Mouse (Mus musculus) liver, adult 2 months (tissue): ENCODE results near the gene Ugt1a9.

Experiments
- CTCF ChIP-seq: fragments of 200-500 bp; IDR thresholded peaks from 2 replicates; pipeline ENCODE4 v1.5.1; 2011; ENCODE audit warnings: low read depth, low read length, control low read depth
- POLR2A ChIP-seq: fragments of 200-500 bp; IDR thresholded peaks from 2 replicates; pipeline ENCODE4 v1.6.1; 2011; ENCODE audit warnings: low read length, control low read depth; ENCODE audit not compliant: insufficient read depth; ENCODE audit errors: extremely low read depth

DNA sequence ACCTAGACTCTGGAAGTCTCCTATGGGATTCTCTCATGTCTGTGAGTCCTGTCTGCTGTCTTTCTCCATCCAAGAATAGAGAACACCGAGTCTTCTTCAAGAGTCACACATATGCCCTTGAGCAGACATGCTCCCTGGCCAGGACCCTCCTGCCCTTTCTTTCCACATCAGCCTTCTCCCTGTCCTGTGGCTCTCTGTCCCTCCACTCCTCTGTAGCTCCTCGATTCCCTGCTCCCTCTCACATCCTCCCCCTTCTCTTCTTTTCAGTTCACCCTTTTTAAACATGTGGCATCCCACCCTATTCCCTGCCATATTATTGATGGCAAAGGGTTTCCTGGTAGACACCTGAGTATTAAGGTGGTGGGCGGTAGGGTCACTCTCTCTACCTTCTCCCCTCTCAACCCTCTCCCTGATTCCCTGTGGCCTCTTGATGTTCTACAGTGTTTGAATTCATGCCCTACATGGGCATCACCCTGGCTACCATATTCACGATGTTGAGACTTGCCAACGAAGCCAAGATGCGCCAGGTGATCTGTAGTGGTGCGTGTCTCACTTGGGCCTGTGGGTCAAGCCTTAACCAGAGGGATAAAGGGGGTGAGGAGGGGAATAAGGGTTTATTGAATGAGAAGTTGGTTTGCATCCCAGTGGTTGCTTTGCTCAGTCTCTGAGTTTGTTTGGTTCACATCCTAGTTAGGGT is 161.4 kb downstream of the Ugt1a9 start:
- no peak for TF ChIP-seq CTCF
- no peak for TF ChIP-seq POLR2A
